Mouse (Mus musculus) lung, adult 18-20 months (tissue): ENCODE results near the gene Caln1.
A peak's percentile ranks its signal among the peaks of the same experiment; 100 is the strongest.

Source experiments
- DNase-seq, 2 experiments: peaks; one replicate each; pipeline ENCODE4 v3.0.0; 2022; ENCODE audit warnings: mixed read lengths in 2 of 2

The Caln1 gene

DNA sequence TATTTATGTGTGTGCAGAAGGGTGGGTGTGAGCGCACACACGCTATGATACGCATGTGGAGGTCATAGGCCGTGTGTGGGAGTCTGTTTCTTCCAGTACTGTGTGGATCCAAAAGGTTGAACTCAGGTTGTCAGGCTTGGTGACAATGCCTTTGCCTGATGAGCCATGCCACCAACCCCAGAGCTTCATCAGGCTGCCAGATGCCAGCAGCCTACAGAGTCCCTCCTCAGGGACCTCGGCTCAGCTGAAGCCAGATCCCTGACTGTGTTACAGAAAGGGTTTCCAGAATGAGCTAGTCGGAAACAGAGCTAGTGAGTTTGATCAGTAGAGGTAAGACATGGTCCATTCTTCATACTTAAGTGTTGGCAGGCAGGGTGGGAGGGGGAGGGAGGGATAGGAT is 25.9 kb downstream of the Caln1 start:
- DNase-seq: no peak

- DNase-seq: no peak
Observed at GRCm38 (mm10) chr5:130400136-130400917, 31.1 kb downstream of the Caln1 start.

GRCm38 (mm10) chr5:130405201-130405600 is 35.9 kb downstream of the Caln1 start:
- peak; percentile 4 to 6 for DNase-seq

DNA sequence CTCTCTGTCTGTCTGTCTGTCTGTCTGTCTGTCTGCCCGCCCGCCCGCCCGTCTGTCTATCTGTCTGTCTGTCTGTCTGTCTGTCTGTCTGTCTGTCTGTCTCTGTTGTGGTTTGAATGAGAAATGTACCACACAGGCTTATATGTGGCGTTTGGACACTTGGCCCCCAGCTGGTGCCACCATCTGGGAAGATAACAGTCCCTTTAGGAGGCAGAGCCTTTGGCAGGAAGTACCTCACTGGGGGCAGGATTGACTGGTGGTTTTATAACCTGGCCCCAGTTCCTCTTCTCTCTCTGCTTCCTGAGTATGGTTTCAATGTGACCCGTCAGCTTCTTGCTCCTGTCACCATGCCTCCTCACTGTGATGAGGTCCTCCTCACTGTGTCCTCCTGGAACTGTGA is 40.5 kb downstream of the Caln1 start:
- DNase-seq: no peak

DNA sequence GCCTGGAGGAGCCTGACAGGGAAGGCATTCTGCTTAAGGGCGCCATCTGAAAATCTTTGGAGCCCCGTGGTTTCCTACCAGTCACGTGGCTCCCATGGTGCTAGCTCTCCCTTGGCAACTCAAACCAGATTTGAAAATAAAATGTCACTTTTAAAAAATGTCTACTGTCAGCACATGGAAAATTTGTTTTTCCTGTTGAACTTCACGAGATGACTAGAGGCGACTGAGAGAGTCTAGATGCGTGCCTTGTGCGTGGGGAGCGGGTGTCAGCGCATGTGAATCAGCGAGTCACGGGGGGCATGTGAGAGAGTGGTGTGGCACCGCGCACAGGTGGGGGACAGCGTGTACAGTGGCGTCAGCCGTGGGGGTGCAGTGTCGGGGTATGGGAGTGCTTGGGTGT is 42.3 kb downstream of the Caln1 start:
- no peak for DNase-seq

GRCm38 (mm10) chr5:130447438-130447837 is 78.2 kb downstream of the Caln1 start:
- DNase-seq: no peak

- DNase-seq: no peak
Observed at GRCm38 (mm10) chr5:130448491-130448890, 79.2 kb downstream of the Caln1 start.

DNA sequence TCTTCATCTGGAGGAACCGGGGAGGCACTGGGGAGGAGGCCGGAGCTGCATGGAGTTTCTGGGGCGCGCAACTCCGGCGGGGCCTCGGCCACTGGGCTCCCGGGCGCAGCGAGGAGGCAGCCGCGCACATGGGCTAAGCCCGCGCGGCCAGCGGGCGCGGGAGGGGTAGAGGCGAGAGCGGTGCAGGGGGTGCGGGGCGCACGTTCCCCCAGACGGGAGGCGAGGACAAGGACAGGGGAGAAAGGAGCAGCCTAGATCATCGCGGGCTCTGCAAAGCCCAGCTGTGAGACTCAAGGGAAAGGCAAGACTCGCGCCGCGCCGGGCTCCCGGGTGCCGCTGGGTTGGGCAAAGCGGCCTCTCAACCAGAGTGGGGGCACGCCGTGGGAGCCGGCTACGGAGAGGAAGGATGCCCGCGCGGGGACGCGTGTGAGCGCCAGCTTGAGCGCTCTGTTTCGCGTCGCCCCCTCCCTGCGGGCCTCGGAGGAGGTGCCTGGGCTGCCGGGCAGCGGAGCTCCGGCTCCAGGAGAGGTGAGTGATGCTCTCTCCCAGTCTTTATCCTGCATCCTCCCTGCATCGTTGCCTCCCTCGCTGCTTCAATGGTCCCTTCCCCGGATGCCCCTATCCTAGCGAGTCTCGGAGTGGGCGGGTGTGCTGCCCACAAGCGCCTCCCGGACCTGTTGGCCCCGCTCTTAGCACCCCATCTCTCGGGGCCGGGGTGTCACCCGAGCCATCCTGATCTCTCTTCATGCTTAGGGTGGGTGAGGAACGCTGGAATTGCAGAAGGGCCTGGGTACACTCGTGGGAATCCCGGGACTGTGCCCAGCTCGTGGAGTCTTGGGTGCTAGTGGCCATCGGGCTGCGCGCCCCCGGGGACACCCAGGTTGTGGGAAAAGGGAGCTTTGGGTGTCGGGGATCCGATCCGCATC is 79.9 kb downstream of the Caln1 start:
- DNase-seq: no peak

DNA sequence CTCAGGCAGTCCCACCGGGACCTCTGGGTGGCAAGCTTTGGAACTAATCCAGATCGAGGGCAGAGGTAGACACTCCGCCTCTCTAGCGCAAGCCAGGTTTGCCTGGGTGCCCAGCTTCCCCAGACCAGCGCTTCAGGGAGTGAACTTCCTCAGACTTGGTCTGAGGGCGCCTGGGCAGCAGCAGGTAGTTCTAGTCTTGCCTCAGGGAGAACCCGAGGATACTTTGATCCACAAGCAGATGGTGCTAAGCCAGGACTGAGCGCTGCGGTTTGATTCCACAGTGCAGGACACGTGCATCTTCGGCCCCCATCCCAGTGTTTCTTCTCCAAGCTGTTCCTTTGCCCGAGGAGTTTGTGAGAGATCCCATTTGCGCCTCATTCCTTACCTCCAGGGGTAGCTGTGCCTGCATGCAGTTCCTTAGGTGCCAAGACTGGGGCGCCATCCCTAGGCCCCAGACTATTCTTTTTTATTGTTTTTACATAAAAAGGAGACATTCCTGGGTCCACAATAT is 80.8 kb downstream of the Caln1 start:
- DNase-seq: no peak

GRCm38 (mm10) chr5:130458076-130458475 is 88.8 kb downstream of the Caln1 start:
- DNase-seq: no peak

DNA sequence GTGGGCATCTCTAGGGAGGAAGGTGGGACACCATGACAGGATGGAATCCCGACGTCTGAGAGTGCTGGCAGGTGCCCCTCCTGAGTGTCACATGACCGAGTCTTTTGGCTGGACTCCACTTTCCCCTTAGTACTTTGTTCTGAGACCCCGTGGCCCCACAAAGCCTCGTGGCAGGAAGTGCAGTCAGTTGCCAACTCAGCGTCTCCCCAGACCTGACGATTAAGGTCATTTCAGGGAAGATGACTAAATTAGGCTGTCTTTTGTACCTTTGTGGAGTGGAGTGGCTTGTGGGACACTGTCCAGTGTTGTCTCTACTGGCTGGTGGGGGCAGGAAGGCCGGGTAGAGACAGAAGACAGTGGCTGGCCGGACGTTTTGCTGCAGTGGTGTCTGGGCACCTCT is 103.0 kb downstream of the Caln1 start:
- DNase-seq: no peak

GRCm38 (mm10) chr5:130474876-130475275 is 105.6 kb downstream of the Caln1 start:
- no peak for DNase-seq

DNA sequence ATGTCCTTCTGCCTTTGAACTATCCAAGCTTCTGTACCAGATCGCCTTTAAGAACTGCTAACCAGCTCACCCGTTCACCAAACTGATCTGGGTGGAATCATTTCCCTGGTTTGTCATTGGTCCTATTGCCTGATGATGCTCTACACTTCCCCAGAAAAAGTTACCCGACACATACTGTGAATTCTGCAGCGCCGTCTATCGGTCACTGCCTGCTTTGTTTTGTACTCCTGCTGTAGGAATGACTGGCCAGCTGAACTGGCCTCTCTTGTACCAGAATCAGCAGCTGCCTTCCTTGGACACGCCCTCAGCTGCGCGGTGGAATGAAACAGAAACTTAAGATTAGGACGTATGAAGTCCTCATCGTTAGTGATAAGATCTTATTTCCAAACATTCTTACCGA is 107.5 kb downstream of the Caln1 start:
- no peak for DNase-seq

- DNase-seq: no peak
Observed at GRCm38 (mm10) chr5:130480290-130480689, 111.0 kb downstream of the Caln1 start.

- DNase-seq: no peak
Observed at GRCm38 (mm10) chr5:130491471-130491870, 122.2 kb downstream of the Caln1 start.

- DNase-seq: no peak
Observed at GRCm38 (mm10) chr5:130492305-130492704, 123.0 kb downstream of the Caln1 start.

DNA sequence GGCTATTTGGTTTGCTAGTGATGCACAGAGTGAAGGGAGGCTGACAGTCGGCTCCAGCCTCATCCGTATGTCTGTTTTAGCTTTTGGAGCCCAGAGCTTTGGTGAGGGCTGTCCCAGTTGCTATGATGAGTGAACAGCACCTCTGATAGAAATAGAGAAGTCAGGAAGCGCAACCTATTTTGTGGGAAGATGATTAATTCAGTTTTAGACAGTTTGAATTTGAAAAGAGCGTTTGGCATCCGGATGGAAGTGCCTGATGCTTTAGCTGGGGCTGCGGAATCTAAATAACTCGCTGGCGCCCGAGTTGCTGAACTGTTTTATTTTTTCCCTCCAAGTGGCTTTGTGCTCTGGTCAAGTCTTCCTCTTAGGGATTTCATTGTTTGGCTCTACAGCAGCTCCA is 133.3 kb downstream of the Caln1 start:
- no peak for DNase-seq

- DNase-seq: no peak
Observed at GRCm38 (mm10) chr5:130504891-130505290, 135.6 kb downstream of the Caln1 start.

- DNase-seq: no peak
Observed at GRCm38 (mm10) chr5:130510516-130510915, 141.3 kb downstream of the Caln1 start.

GRCm38 (mm10) chr5:130515395-130515794 is 146.1 kb downstream of the Caln1 start:
- no peak for DNase-seq

DNA sequence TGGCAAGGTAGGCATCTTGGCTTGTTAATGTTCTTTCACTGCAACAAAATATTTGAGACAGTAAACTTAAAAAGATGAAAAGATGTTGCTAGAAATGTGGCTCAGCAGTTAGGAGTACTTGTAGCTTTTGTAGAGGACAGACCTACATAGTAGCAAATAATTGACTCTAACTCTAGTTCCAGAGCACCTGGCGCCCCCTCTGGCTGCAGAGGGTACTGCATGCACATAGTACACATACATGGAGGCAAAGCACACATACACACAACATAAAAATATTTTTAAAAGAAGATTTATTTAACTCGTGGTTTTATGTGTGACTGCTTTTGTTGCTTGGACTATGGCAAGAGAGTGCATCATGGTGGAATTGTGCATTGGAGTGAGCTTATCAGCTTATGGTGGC is 151.3 kb downstream of the Caln1 start:
- no peak for DNase-seq

GRCm38 (mm10) chr5:130527416-130527815 is 158.2 kb downstream of the Caln1 start:
- DNase-seq: no peak

- DNase-seq: no peak
Observed at GRCm38 (mm10) chr5:130547496-130547895, 178.2 kb downstream of the Caln1 start.

DNA sequence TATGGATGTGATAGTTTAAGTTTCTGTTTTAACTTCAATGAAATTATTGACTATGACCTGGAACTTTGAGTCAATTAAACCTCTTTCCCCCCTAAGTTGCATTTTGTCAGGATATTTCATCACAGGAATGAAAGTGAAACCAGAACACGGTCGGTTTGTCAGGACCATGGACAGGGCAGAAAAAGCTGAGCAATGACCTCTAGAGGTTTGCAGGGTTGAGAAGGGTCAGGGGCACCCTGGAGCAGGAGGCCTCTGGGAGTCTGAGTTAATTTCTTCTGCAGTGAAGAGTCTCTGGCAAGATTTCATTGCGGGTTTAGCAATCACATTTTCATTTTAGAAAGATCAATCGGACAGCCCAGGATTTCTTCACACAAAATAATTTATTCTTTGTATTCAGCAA is 184.7 kb downstream of the Caln1 start:
- DNase-seq: no peak
